Mouse (Mus musculus): ENCODE results near the gene Inpp5a. TPM values are rescaled to one million over a fixed set of nuclear protein-coding genes. Genes with fewer than 3 reads are reported as not detected.

Inpp5a gene
- polyA plus RNA-seq, 1 experiment = 17.6 TPM

- DNase-seq (ENCODE audit: low read depth) = no peak
Observed at GRCm38 (mm10) chr7:139492351-139492750, 103.4 kb downstream of the Inpp5a start.

GRCm38 (mm10) chr7:139492946-139493345 lies 104.0 kb downstream of the Inpp5a start:
- peak; percentile 43; the same call in 1 of the 2 replicates for TF ChIP-seq CTCF (IDR thresholded peaks at IDR 0.05; ENCODE audit: borderline replicate concordance, extremely low read depth, insufficient read depth, insufficient read length)
- TF ChIP-seq POLR2A (IDR thresholded peaks at IDR 0.05; ENCODE audit: borderline replicate concordance, extremely low read depth, insufficient read depth, insufficient read length, poor library complexity, severe bottlenecking) = no peak
- DNase-seq (ENCODE audit: low read depth) = peak; percentile 41

More at GRCm38 (mm10) chr7:139492351-139492750, 103.4 kb downstream of the Inpp5a start:
- TF ChIP-seq POLR2A (IDR thresholded peaks at IDR 0.05; ENCODE audit: borderline replicate concordance, extremely low read depth, insufficient read depth, insufficient read length, poor library complexity, severe bottlenecking) (no peak), CTCF (IDR thresholded peaks at IDR 0.05; ENCODE audit: borderline replicate concordance, extremely low read depth, insufficient read depth, insufficient read length) (no peak)

GRCm38 (mm10) chr7:139495791-139496190 lies 106.9 kb downstream of the Inpp5a start:
- TF ChIP-seq POLR2A (IDR thresholded peaks at IDR 0.05; ENCODE audit: borderline replicate concordance, extremely low read depth, insufficient read depth, insufficient read length, poor library complexity, severe bottlenecking) (no peak), CTCF (IDR thresholded peaks at IDR 0.05; ENCODE audit: borderline replicate concordance, extremely low read depth, insufficient read depth, insufficient read length) (no peak)
- DNase-seq (ENCODE audit: low read depth) = no peak

GRCm38 (mm10) chr7:139498038-139498625 lies 109.2 kb downstream of the Inpp5a start:
- TF ChIP-seq CTCF (IDR thresholded peaks at IDR 0.05; ENCODE audit: borderline replicate concordance, extremely low read depth, insufficient read depth, insufficient read length) (no peak), POLR2A (IDR thresholded peaks at IDR 0.05; ENCODE audit: borderline replicate concordance, extremely low read depth, insufficient read depth, insufficient read length, poor library complexity, severe bottlenecking) (no peak)
- DNase-seq (ENCODE audit: low read depth) = peak; percentile 74

GRCm38 (mm10) chr7:139504064-139504463 lies 115.2 kb downstream of the Inpp5a start:
- TF ChIP-seq CTCF (IDR thresholded peaks at IDR 0.05; ENCODE audit: borderline replicate concordance, extremely low read depth, insufficient read depth, insufficient read length) = no peak
- no peak for TF ChIP-seq POLR2A (IDR thresholded peaks at IDR 0.05; ENCODE audit: borderline replicate concordance, extremely low read depth, insufficient read depth, insufficient read length, poor library complexity, severe bottlenecking)
- DNase-seq (ENCODE audit: low read depth) = no peak

- no peak for TF ChIP-seq POLR2A (IDR thresholded peaks at IDR 0.05; ENCODE audit: borderline replicate concordance, extremely low read depth, insufficient read depth, insufficient read length, poor library complexity, severe bottlenecking)
- no peak for TF ChIP-seq CTCF (IDR thresholded peaks at IDR 0.05; ENCODE audit: borderline replicate concordance, extremely low read depth, insufficient read depth, insufficient read length)
- DNase-seq (ENCODE audit: low read depth) = no peak
Observed at GRCm38 (mm10) chr7:139506677-139507412, 117.9 kb downstream of the Inpp5a start.

- no peak for TF ChIP-seq POLR2A (IDR thresholded peaks at IDR 0.05; ENCODE audit: borderline replicate concordance, extremely low read depth, insufficient read depth, insufficient read length, poor library complexity, severe bottlenecking)
- no peak for TF ChIP-seq CTCF (IDR thresholded peaks at IDR 0.05; ENCODE audit: borderline replicate concordance, extremely low read depth, insufficient read depth, insufficient read length)
Observed at GRCm38 (mm10) chr7:139508938-139509337, 120.0 kb downstream of the Inpp5a start.

GRCm38 (mm10) chr7:139515959-139516660 lies 127.2 kb downstream of the Inpp5a start:
- TF ChIP-seq CTCF (IDR thresholded peaks at IDR 0.05; ENCODE audit: borderline replicate concordance, extremely low read depth, insufficient read depth, insufficient read length) (no peak), POLR2A (IDR thresholded peaks at IDR 0.05; ENCODE audit: borderline replicate concordance, extremely low read depth, insufficient read depth, insufficient read length, poor library complexity, severe bottlenecking) (no peak)
- peak; percentile 75 for DNase-seq (ENCODE audit: low read depth)

More at GRCm38 (mm10) chr7:139508938-139509337, 120.0 kb downstream of the Inpp5a start:
- DNase-seq (ENCODE audit: low read depth) = no peak

GRCm38 (mm10) chr7:139516661-139517016 lies 127.7 kb downstream of the Inpp5a start:
- no peak for DNase-seq (ENCODE audit: low read depth)
- no peak for TF ChIP-seq POLR2A (IDR thresholded peaks at IDR 0.05; ENCODE audit: borderline replicate concordance, extremely low read depth, insufficient read depth, insufficient read length, poor library complexity, severe bottlenecking)
- no peak for TF ChIP-seq CTCF (IDR thresholded peaks at IDR 0.05; ENCODE audit: borderline replicate concordance, extremely low read depth, insufficient read depth, insufficient read length)

- DNase-seq (ENCODE audit: low read depth) = no peak
- no peak for TF ChIP-seq POLR2A (IDR thresholded peaks at IDR 0.05; ENCODE audit: borderline replicate concordance, extremely low read depth, insufficient read depth, insufficient read length, poor library complexity, severe bottlenecking)
- TF ChIP-seq CTCF (IDR thresholded peaks at IDR 0.05; ENCODE audit: borderline replicate concordance, extremely low read depth, insufficient read depth, insufficient read length) = no peak
Observed at GRCm38 (mm10) chr7:139518352-139518751, 129.4 kb downstream of the Inpp5a start.

Measured in brain, embryonic 14.5 days (tissue).